Mouse (Mus musculus) kidney, postnatal 0 days (tissue): ENCODE data around the gene Hormad2. TPM values are rescaled to one million over a fixed set of nuclear protein-coding genes. Genes with fewer than 3 reads are reported as not detected.

Experiments used
- ATAC-seq: fragments of 200-750 bp; cut with Nextera tagmentation; replicated peaks from 2 replicates; pipeline ENCODE4 v1.8.0; 2017; ENCODE audit warnings: low read depth, moderate number of reproducible peaks, moderate TSS enrichment, moderate library complexity; ENCODE audit not compliant: low FRiP score
- DNase-seq: peaks from one replicate; pipeline ENCODE4 v3.0.0-alpha.2; 2016; ENCODE audit warnings: low spot score
- H3K27ac ChIP-seq: fragments of 300-500 bp; sonication (generic); 2 replicates; pipeline ENCODE4 v1.5.1; 2014; ENCODE audit warnings: mild to moderate bottlenecking
- H3K27me3 ChIP-seq: fragments of 300-500 bp; sonication (generic); 2 replicates; pipeline ENCODE4 v1.6.1; 2014; ENCODE audit warnings: low read length, mixed read lengths; ENCODE audit not compliant: insufficient read depth
- H3K36me3 ChIP-seq: fragments of 300-500 bp; sonication (generic); 2 replicates; pipeline ENCODE4 v1.6.1; 2014; ENCODE audit warnings: low read length, mixed read lengths; ENCODE audit not compliant: insufficient read depth
- H3K4me1 ChIP-seq: fragments of 300-500 bp; sonication (generic); replicated peaks from 2 replicates; pipeline ENCODE4 v1.6.1; 2014; ENCODE audit warnings: antibody characterized with exemption, low read length, mixed read lengths; ENCODE audit not compliant: insufficient read depth
- H3K4me2 ChIP-seq: fragments of 300-500 bp; sonication (generic); 2 replicates; pipeline ENCODE4 v1.6.1; 2014; ENCODE audit warnings: mild to moderate bottlenecking, low read length, moderate library complexity, mixed read lengths
- H3K4me3 ChIP-seq: fragments of 300-500 bp; sonication (generic); replicated peaks from 2 replicates; pipeline ENCODE4 v1.5.1; 2014; ENCODE audit warnings: low read depth, low read length
- H3K9ac ChIP-seq: fragments of 300-500 bp; sonication (generic); 2 replicates; pipeline ENCODE4 v1.6.1; 2014; ENCODE audit warnings: low read depth, low read length
- H3K9me3 ChIP-seq: fragments of 300-500 bp; sonication (generic); replicated peaks from 2 replicates; pipeline ENCODE4 v1.6.1; 2016; ENCODE audit warnings: low read length, inconsistent platforms, mixed read lengths
- CTCF ChIP-seq: IDR thresholded peaks from 2 replicates; pipeline ENCODE4 v1.5.1; 2016; ENCODE audit warnings: antibody characterized with exemption, low read depth, mild to moderate bottlenecking, moderate library complexity
- WGBS: fragments of 180-500 bp; shearing (Covaris S2); extraction: QIAGEN DNeasy Blood & Tissue Kit; methylation state at CpG from one replicate; pipeline ENCODE4 v1.1.7; 2014; 5-methylcytosine and 5-hydroxymethylcytosine counted together
- polyA plus RNA-seq: library from polyadenylated mRNA; unstranded; fragments of >200 nt; fragmentation: Nextera tagmentation; extraction: Ambion mirVana; gene quantifications from 2 replicates; pipeline ENCODE4 v1.2.1, GENCODE M21; 2015

Hormad2 gene
- polyA plus RNA-seq, 1 experiment from 2014 or later: 0.26 TPM

- no peak for ATAC-seq
Observed at GRCm38 (mm10) chr11:4298615-4299014, 142.3 kb downstream of the Hormad2 start.

GRCm38 (mm10) chr11:4297753-4298152 is 143.2 kb downstream of the Hormad2 start:
- DNase-seq (peak; percentile 8), ATAC-seq (no peak)
- Histone ChIP-seq H3K4me1 (peaks cover 20% of the 10 kb centered on the region; the same call in 1 of the 2 replicates), H3K4me3 (no peak overlapping the region), H3K36me3 (no peaks in the 10 kb centered on the region), H3K4me2 (no peak overlapping the region), H3K9me3 (no peaks in the 10 kb centered on the region), H3K27ac (no peak overlapping the region), H3K27me3 (no peaks in the 10 kb centered on the region), H3K9ac (no peak overlapping the region)
- WGBS: 56% methylated on average over 3 of the region's 3 CpGs
- no peak for TF ChIP-seq CTCF

More at GRCm38 (mm10) chr11:4298615-4299014, 142.3 kb downstream of the Hormad2 start:
- H3K9ac ChIP-seq: no peak overlapping the region
- H3K36me3 ChIP-seq: no peaks in the 10 kb centered on the region
- TF ChIP-seq CTCF: no peak
- WGBS: 39% methylated on average over 7 of the region's 7 CpGs
- H3K27me3 ChIP-seq: no peaks in the 10 kb centered on the region
- no peak overlapping the region for H3K4me3 ChIP-seq
- DNase-seq: no peak
- H3K4me2 ChIP-seq: no peak overlapping the region
- H3K4me1 ChIP-seq: peaks cover 20% of the 10 kb centered on the region; the same call in 1 of the 2 replicates
- no peaks in the 10 kb centered on the region for H3K9me3 ChIP-seq
- 0 out of 2 replicates have a peak overlapping the region, but pooled peaks have one; percentile 13 for H3K27ac ChIP-seq

GRCm38 (mm10) chr11:4296610-4297275 is 144.2 kb downstream of the Hormad2 start:
- no peaks in the 10 kb centered on the region for H3K27me3 ChIP-seq
- no peak overlapping the region for H3K4me3 ChIP-seq
- no peaks in the 10 kb centered on the region for H3K9me3 ChIP-seq
- no peak overlapping the region for H3K4me2 ChIP-seq
- no peak overlapping the region for H3K9ac ChIP-seq
- ATAC-seq (no peak), DNase-seq (no peak)
- 60% methylated on average over 10 of the region's 10 CpGs for WGBS
- no peak for TF ChIP-seq CTCF
- no peaks in the 10 kb centered on the region for H3K36me3 ChIP-seq
- H3K27ac ChIP-seq: no peak overlapping the region
- peaks cover 16% of the 10 kb centered on the region; the same call in 1 of the 2 replicates for H3K4me1 ChIP-seq

Other genes starting within 250 kb of the Hormad2 start
- 6.5 and 6.7 TPM in 2 replicates for gene Castor1, start 222.9 kb downstream of the Hormad2 start, polyA plus RNA-seq
- gene Osm, start 204.7 kb downstream of the Hormad2 start, polyA plus RNA-seq: 0.09 and 0.11 TPM in 2 replicates
- 0.11 and 0.24 TPM in 2 replicates for gene Lif, start 183.5 kb downstream of the Hormad2 start, polyA plus RNA-seq
- 18.1 and 19.6 TPM in 2 replicates for gene Mtmr3, start 153.8 kb upstream of the Hormad2 start, polyA plus RNA-seq
- not detected in 2 replicates for gene Gm11032, start 179.0 kb upstream of the Hormad2 start, polyA plus RNA-seq
- gene Ascc2, start 196.6 kb upstream of the Hormad2 start, polyA plus RNA-seq: 23.2 and 23.9 TPM in 2 replicates